Mouse (Mus musculus): ENCODE measurements around the gene Zmat1. TPM values are rescaled to one million over a fixed set of nuclear protein-coding genes. Genes with fewer than 3 reads are reported as not detected.

Gene Zmat1
- polyA plus RNA-seq (2014; fragmentation: Illumina TruSeq; extraction: RNeasy Lipid Tissue Mini Kit (QIAGEN cat#74804)) = 78.5 TPM

GRCm38 (mm10) chrX:135008720-135009470, at the start of gene Zmat1:
TSS of gene Zmat1 (minus strand) at chrX:135009209.

GRCm38 (mm10) chrX:134964546-134964945, 44.5 kb downstream of the Zmat1 start, which contains the start of gene Nxf2:
TSS of gene Nxf2 (minus strand) at chrX:134964754.

Other genes starting within 250 kb of the Zmat1 start
- 178 TPM for gene Armcx2, start 200.0 kb downstream of the Zmat1 start, polyA plus RNA-seq (2014; fragmentation: Illumina TruSeq; extraction: RNeasy Lipid Tissue Mini Kit (QIAGEN cat#74804))
- 4.3 TPM for gene Nxf2, start 44.5 kb downstream of the Zmat1 start, polyA plus RNA-seq (2014; fragmentation: Illumina TruSeq; extraction: RNeasy Lipid Tissue Mini Kit (QIAGEN cat#74804))
- gene Gm15023, start 168.4 kb upstream of the Zmat1 start, polyA plus RNA-seq (2014; fragmentation: Illumina TruSeq; extraction: RNeasy Lipid Tissue Mini Kit (QIAGEN cat#74804)) = not detected
- gene Tceal6, start 201.5 kb upstream of the Zmat1 start, polyA plus RNA-seq (2014; fragmentation: Illumina TruSeq; extraction: RNeasy Lipid Tissue Mini Kit (QIAGEN cat#74804)) = 1.6 TPM

All from ovary, adult 10 weeks (tissue).